Mouse (Mus musculus): ENCODE results near the gene Btbd35f18.
"Not testable (repeated sequence)": the region's sequence is repeated elsewhere in the genome, so short reads cannot be mapped to it uniquely, and the experiment has no call there.

The Btbd35f18 gene

GRCm38 (mm10) chrX:3699933-3700332, at the start of gene Btbd35f18:
Gene Btbd35f18, plus strand, starts transcription at chrX:3700233.
- not testable (repeated sequence) for DNase-seq

Data from cerebellum, postnatal 14 days (tissue).